Mouse (Mus musculus) C2C12 (cell line): Measurements from ENCODE around the gene Sstr3. TPM values are rescaled to one million over a fixed set of nuclear protein-coding genes. Genes with fewer than 3 reads are reported as not detected.

ENCODE experiments used
- H3K27me3 ChIP-seq: one replicate; pipeline ENCODE4 v1.6.1; 2011; ENCODE audit not compliant: control insufficient read depth, insufficient read depth, insufficient read length
- H3K36me3 ChIP-seq: one replicate; pipeline ENCODE4 v1.6.1; 2011; ENCODE audit not compliant: control insufficient read depth, insufficient read depth
- H3K4me3 ChIP-seq: one replicate; pipeline ENCODE4 v1.5.1; 2011; ENCODE audit warnings: mild to moderate bottlenecking, control low read depth; ENCODE audit not compliant: poor library complexity, insufficient read depth, severe bottlenecking
- H3K79me2 ChIP-seq: one replicate; pipeline ENCODE4 v1.6.1; 2011; ENCODE audit not compliant: control insufficient read depth, insufficient read depth
- H3K79me3 ChIP-seq: one replicate; pipeline ENCODE4 v1.6.1; 2011; ENCODE audit warnings: low read depth, control low read depth
- H3ac ChIP-seq: one replicate; pipeline ENCODE3; 2011; ENCODE audit warnings: low read depth; ENCODE audit not compliant: control insufficient read depth, insufficient read length
- CEBPB ChIP-seq: IDR thresholded peaks from one replicate; pipeline ENCODE4 v1.6.1; 2011; ENCODE audit warnings: low read depth, mild to moderate bottlenecking, control low read depth, moderate library complexity
- CTCF ChIP-seq: IDR thresholded peaks from one replicate; pipeline ENCODE4 v1.5.1; 2011; ENCODE audit not compliant: control insufficient read depth, insufficient read depth, insufficient read length
- FOSL1 ChIP-seq: IDR thresholded peaks from one replicate; pipeline ENCODE4 v1.8.0; 2011; ENCODE audit warnings: mild to moderate bottlenecking, low read length; ENCODE audit not compliant: poor library complexity, insufficient read depth, severe bottlenecking
- MAX ChIP-seq: IDR thresholded peaks from one replicate; pipeline ENCODE4 v1.6.1; 2011; ENCODE audit warnings: mild to moderate bottlenecking, control low read depth
- MYOD1 ChIP-seq: IDR thresholded peaks from one replicate; pipeline ENCODE4 v1.6.1; 2011; ENCODE audit warnings: low read depth; ENCODE audit not compliant: control insufficient read depth, insufficient read length
- MYOG ChIP-seq: IDR thresholded peaks from one replicate; pipeline ENCODE4 v1.6.1; 2011; ENCODE audit not compliant: control insufficient read depth, insufficient read length; ENCODE audit errors: extremely low read depth
- USF1 ChIP-seq: IDR thresholded peaks from one replicate; pipeline ENCODE4 v1.6.1; 2011; ENCODE audit warnings: low read depth, mild to moderate bottlenecking, control low read depth, moderate library complexity
- polyA plus RNA-seq: library from polyadenylated mRNA; unstranded; fragments of >200 nt; fragmentation: generic; extraction: Trizol; gene quantifications from one replicate; pipeline ENCODE4 v1.2.1, GENCODE M21; 2012; ENCODE audit warnings: missing spikeins

The Sstr3 gene
- polyA plus RNA-seq, 1 experiment, result not detected

DNA sequence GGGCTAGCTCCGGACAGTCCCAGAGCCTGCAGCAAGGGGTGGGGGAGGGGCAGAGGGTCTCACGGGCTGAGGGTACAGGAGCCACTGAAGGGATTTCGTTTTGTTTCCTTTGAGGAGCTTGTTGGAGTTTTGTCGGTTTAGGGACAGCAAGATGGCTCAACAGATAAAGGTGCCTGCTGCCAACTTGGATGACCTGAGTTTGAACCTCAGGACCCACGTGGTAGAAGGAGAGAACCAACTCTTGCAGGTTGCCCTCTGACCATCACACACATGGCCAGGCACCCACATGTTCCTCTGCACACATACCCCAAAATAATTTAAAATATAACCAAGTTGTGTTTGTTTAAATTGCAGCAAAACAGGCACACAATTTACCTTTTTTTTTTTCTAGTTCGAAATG, 45.5 kb upstream of the Sstr3 start:
- no peak for TF ChIP-seq FOSL1
- no peak for TF ChIP-seq MAX
- no peak for TF ChIP-seq CEBPB
- no peak for TF ChIP-seq MYOD1
- TF ChIP-seq MYOG, result no peak
- TF ChIP-seq USF1, result no peak
- TF ChIP-seq CTCF, result no peak
- no peak overlapping the region for H3K4me3 ChIP-seq
- H3K27me3 ChIP-seq, result peaks cover 15% of the 10 kb centered on the region
- H3K79me2 ChIP-seq, result no peaks in the 10 kb centered on the region
- H3K79me3 ChIP-seq, result no peaks in the 10 kb centered on the region
- H3K36me3 ChIP-seq, result no peaks in the 10 kb centered on the region
- H3ac ChIP-seq, result no peak overlapping the region

DNA sequence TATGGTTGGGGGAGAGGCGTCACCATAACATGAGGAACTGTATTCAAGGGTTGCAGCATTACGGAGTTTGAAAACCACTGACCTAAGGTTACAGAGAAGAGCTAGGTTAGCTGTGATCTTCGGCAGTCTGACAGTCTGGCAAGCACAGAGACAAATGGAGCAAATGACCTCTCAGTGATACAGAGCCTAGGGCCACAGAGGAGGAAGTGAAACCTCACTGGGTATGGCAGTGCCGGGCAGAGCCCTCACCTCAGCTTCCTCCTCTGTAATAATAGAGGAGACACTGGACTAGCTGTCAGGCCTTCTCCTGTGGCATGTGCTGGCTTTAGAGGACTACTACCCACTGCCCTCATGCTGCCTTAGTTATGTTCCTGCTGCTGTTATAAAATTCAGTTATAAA, 44.4 kb upstream of the Sstr3 start:
- Histone ChIP-seq H3K79me2 (no peaks in the 10 kb centered on the region), H3K27me3 (peaks cover 15% of the 10 kb centered on the region), H3K79me3 (no peaks in the 10 kb centered on the region), H3K4me3 (no peak overlapping the region), H3K36me3 (no peaks in the 10 kb centered on the region), H3ac (no peak overlapping the region)
- TF ChIP-seq USF1, result no peak
- TF ChIP-seq CTCF, result no peak
- no peak for TF ChIP-seq MYOG
- no peak for TF ChIP-seq MAX
- no peak for TF ChIP-seq FOSL1
- TF ChIP-seq CEBPB, result no peak
- no peak for TF ChIP-seq MYOD1

DNA sequence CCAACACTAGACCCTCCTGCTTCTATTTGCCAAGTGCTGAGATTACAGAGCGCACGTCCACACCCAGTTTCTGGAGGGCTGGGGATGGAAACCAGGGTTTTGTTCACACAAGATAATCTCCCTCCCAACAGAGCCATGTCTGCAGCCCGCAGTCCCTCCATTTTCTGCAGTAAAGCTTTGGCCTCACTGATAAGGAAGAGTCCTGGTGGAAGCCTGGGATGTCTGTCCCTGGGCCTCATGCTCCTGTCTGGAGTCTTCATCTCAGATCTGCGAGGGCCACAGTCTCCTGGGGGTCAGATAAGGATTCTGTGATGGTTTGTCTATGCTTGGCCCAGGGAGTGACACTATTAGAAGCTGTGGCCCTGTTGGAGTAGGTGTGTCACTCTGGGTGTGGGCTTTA, 43.6 kb upstream of the Sstr3 start:
- H3K79me2 ChIP-seq, result no peaks in the 10 kb centered on the region
- no peak overlapping the region for H3K4me3 ChIP-seq
- H3ac ChIP-seq, result no peak overlapping the region
- H3K27me3 ChIP-seq, result peaks cover 21% of the 10 kb centered on the region
- no peaks in the 10 kb centered on the region for H3K79me3 ChIP-seq
- no peak for TF ChIP-seq MYOG
- no peak for TF ChIP-seq FOSL1
- TF ChIP-seq CEBPB, result no peak
- no peak for TF ChIP-seq USF1
- TF ChIP-seq CTCF, result no peak
- TF ChIP-seq MYOD1, result no peak
- no peak for TF ChIP-seq MAX
- H3K36me3 ChIP-seq, result no peaks in the 10 kb centered on the region

DNA sequence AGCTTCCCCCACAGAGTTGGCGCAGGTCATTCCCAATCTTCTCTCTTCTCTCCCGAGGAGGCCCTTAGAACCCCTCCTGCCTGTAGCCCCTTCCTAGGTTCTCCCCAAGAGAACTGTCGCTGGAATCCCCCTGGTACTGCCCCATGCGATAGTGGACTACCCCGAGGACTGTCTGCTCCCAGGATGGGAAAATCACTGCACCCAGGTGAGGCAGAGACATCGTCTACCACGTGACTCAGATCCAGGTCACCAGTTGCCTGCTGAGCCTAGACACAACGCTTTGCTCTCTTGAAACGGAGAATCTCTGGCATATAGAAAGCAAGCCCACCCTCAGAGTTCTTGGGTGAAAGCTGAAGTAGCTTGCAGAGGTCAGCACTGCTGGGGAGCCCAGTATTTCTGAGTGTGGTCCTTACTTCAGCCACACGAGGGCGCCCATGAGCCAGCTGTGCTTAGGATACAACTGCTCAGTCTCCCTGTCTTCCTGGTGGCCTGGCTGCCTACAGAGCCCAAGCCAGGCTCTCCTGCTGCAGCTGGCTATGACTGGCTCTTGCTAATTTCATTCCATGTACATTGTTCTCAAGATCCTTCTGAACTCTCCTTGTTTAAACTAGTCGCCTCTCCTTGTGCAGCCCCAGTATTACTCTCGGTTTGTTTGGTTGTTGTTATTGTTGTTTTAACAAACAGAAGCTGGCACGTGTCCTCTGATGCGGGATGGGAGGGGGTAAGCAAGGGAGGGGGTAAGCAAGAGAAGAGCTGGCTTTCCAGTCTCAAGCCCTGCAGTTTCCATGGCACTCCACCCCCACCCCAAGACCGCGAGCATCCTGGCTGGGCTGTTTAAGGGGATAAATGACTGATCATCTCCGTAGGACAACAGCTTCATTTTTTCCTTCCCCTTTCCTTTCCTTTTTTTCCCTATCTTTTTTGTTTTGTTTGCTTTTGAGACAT, 42.8 kb upstream of the Sstr3 start:
- TF ChIP-seq CEBPB (no peak), MYOG (no peak), CTCF (peak; percentile 90), USF1 (no peak)
- Histone ChIP-seq H3K79me2 (no peaks in the 10 kb centered on the region), H3K27me3 (peaks cover 15% of the 10 kb centered on the region), H3K36me3 (no peaks in the 10 kb centered on the region), H3ac (no peak overlapping the region), H3K4me3 (no peak overlapping the region), H3K79me3 (no peaks in the 10 kb centered on the region)

DNA sequence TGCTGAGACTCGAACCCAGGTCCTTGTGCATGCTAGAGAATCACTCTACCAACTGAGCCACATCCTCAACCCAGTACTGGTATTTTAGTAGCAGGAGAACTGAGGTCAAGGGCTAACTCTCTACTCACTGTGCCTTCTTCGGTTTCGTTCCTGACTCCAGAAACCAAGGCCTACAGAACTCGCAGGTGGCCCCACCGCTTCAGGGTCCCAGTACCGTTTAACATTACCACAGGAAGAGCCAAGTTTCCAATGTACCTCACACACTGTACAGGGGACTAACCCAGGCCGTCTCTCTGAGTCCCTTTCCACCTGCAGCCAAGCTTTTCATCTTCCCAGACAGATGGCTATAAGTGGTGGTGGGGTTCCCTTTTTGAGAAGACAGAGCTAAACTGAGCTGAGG, 40.9 kb upstream of the Sstr3 start:
- H3K36me3 ChIP-seq, result no peaks in the 10 kb centered on the region
- TF ChIP-seq USF1 (no peak), CEBPB (no peak), MAX (no peak), MYOD1 (no peak), CTCF (no peak), FOSL1 (no peak), MYOG (no peak)
- H3K27me3 ChIP-seq, result peaks cover 13% of the 10 kb centered on the region
- no peak overlapping the region for H3K4me3 ChIP-seq
- no peak overlapping the region for H3ac ChIP-seq
- H3K79me3 ChIP-seq, result no peaks in the 10 kb centered on the region
- no peaks in the 10 kb centered on the region for H3K79me2 ChIP-seq

DNA sequence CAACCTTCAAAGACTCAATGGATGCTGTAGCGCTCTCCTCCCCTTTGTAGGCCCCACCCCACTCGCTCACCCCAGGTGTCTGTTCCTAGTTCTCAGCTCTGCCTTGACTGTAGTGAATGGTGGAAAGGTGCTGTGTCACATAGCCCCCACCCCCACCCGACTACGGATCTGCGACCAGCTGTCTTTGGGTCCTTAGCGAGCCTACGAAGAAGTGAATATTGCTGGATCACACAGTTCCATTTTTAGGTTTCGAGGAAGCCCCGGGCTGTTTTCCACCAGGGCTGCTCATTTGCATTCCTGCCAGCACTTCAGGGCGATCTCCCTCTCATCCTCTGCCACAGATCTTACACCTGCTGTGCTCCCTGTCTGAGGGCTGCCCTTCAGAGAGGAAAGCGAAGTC, 38.9 kb upstream of the Sstr3 start:
- Histone ChIP-seq H3ac (no peak overlapping the region), H3K79me2 (no peaks in the 10 kb centered on the region), H3K27me3 (peaks cover 22% of the 10 kb centered on the region), H3K79me3 (no peaks in the 10 kb centered on the region), H3K36me3 (no peaks in the 10 kb centered on the region), H3K4me3 (no peak overlapping the region)
- TF ChIP-seq MYOG (no peak), USF1 (no peak), MAX (no peak), CTCF (no peak), FOSL1 (no peak), CEBPB (no peak), MYOD1 (no peak)
